In genomic region chr16:38592946-38593345, GRCm38 (mm10) we compare ENCODE assay signal across 24 mouse cellular contexts.
"Had no signal": no experiment of that assay in that cellular context is flagged by ENCODE, and none has a peak within 500 bp of the region (broad histone marks: within the 10 kb centered on the region; RNA-seq: fewer than 3 reads in every experiment).

No protein-coding gene starts in this region.

- H3K9ac ChIP-seq: forebrain, postnatal 0 days; heart, embryonic 12.5 days; hindbrain, embryonic 12.5 days; hindbrain, embryonic 14.5 days; intestine, embryonic 15.5 days; limb, embryonic 13.5 days; limb, embryonic 15.5 days; liver, embryonic 12.5 days; liver, embryonic 14.5 days had no signal

- H3K4me2 ChIP-seq: heart, embryonic 12.5 days; hindbrain, embryonic 12.5 days; hindbrain, embryonic 14.5 days; intestine, embryonic 15.5 days; limb, embryonic 13.5 days; limb, embryonic 15.5 days; liver, embryonic 12.5 days had no signal

- H3K4me1 ChIP-seq: heart, embryonic 10.5 days; heart, embryonic 12.5 days; hindbrain, embryonic 10.5 days; hindbrain, embryonic 12.5 days; intestine, embryonic 15.5 days; limb, embryonic 13.5 days; limb, embryonic 15.5 days; liver, embryonic 12.5 days had no signal

- DNase-seq: gastrocnemius, postnatal 10 days; gastrocnemius, postnatal 25 days; heart, postnatal 10 days; heart, postnatal 4 days; kidney, adult 18-20 months; kidney, adult 8-10 months; kidney, postnatal 14 days; kidney, postnatal 36 days; layer of hippocampus, adult 9-11 months; layer of hippocampus, postnatal 36 days; left cerebral cortex, postnatal 4 days had no signal

- ATAC-seq: inflammation-experienced regulatory T-cells, adult 6 months; intestine, postnatal 0 days; liver, embryonic 12.5 days had no signal

- H3K4me3 ChIP-seq: heart, embryonic 10.5 days; heart, embryonic 12.5 days; hindbrain, embryonic 10.5 days; hindbrain, embryonic 12.5 days; intestine, embryonic 15.5 days; limb, embryonic 13.5 days; limb, embryonic 15.5 days; liver, embryonic 12.5 days had no signal

- H3K9me3 ChIP-seq: heart, embryonic 10.5 days; heart, embryonic 12.5 days; hindbrain, embryonic 10.5 days; hindbrain, embryonic 12.5 days; intestine, embryonic 15.5 days; limb, embryonic 13.5 days; limb, embryonic 15.5 days; liver, embryonic 12.5 days had no signal

- H3K27me3 ChIP-seq: heart, embryonic 12.5 days; hindbrain, embryonic 12.5 days; intestine, embryonic 15.5 days; limb, embryonic 13.5 days; limb, embryonic 15.5 days; liver, embryonic 12.5 days had no signal

- H3K27ac ChIP-seq: heart, embryonic 10.5 days; hindbrain, embryonic 10.5 days; hindbrain, embryonic 12.5 days; hindbrain, embryonic 14.5 days; intestine, embryonic 15.5 days; limb, embryonic 13.5 days; limb, embryonic 15.5 days; liver, embryonic 12.5 days; liver, embryonic 14.5 days had no signal
